Mouse (Mus musculus): Measurements from ENCODE around the gene Ppp1r1b. TPM values are rescaled to one million over a fixed set of nuclear protein-coding genes. Genes with fewer than 3 reads are reported as not detected.

The Ppp1r1b gene
- polyA plus RNA-seq, 1 experiment from 2014 or later, result 6.9 TPM

DNA sequence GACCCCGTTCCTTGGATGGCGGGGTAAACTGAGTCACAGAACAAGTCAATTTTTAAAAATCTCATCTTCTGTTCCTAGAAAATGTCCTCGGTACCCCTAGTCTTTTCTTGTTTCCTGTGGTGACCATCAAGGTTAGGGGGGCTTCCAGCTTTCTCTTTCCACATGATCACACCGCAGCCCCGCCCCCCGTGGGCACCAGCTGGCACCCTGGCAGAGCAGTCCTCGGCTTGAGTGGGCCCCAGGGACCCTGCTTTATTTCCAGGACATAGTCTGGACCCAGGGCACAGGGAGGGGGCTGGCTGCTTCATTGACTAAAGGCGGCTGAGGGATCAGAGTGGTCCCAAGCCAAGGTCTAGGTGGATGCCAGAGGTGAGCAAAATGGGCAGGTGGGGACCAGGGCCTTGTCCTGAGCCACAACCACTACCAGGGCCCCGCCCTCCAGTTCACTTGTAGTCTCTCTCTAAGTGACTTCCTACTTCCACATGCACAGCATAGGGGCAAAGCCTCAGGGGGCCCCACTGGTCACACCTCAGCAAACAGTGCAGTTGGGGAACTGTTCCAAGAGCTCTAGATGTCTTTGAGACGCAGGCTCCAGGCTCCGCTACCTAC is 8.4 kb upstream of the Ppp1r1b start:
- H3K27me3 ChIP-seq, result peaks cover 60% of the 10 kb centered on the region
- no peak for ATAC-seq (ENCODE audit: low FRiP score, low read depth)
- no peak overlapping the region for H3K9ac ChIP-seq
- H3K4me1 ChIP-seq (replicated peaks), result peaks cover 49% of the 10 kb centered on the region
- H3K36me3 ChIP-seq, result no peaks in the 10 kb centered on the region
- no peaks in the 10 kb centered on the region for H3K9me3 ChIP-seq
- peak overlapping the region; percentile 98 for H3K4me2 ChIP-seq
- peak overlapping the region; percentile 56 for H3K4me3 ChIP-seq
- peak overlapping the region; percentile 93 for H3K27ac ChIP-seq (replicated peaks)
- WGBS, result 5% methylated on average over 11 of the region's 11 CpGs

DNA sequence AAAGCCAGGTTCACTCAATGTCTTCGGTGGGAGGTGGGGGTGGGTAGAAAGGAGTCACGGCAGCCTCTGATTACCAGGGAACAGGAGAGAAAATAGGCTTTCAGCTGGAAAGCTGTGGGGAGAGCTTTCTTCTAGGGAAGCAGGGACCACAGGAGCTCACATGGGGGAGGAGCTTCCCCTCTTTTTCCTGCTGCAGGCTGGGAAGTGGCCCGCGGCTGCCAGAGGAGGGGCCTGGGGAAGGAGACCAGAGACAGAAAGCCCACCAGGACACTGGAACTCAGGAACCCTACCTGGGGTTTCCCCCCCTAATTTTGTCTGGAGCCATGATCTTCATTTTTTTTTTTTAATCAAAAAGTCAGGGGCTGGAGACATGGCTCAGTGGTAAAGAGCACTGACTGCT is 7.6 kb upstream of the Ppp1r1b start:
- Histone ChIP-seq H3K9me3 (no peaks in the 10 kb centered on the region), H3K9ac (no peak overlapping the region), H3K27ac (replicated peaks) (0 out of 2 replicates have a peak overlapping the region, but pooled peaks have one; percentile 93), H3K27me3 (peaks cover 58% of the 10 kb centered on the region), H3K36me3 (no peaks in the 10 kb centered on the region), H3K4me2 (no peak overlapping the region), H3K4me3 (no peak overlapping the region), H3K4me1 (replicated peaks) (peaks cover 48% of the 10 kb centered on the region)
- ATAC-seq (ENCODE audit: low FRiP score, low read depth), result no peak
- 13% methylated on average over 3 of the region's 4 CpGs for WGBS

- 54% methylated on average over 4 of the region's 4 CpGs for WGBS
- ATAC-seq (ENCODE audit: low FRiP score, low read depth), result no peak
- Histone ChIP-seq H3K4me1 (replicated peaks) (peaks cover 48% of the 10 kb centered on the region), H3K36me3 (no peaks in the 10 kb centered on the region), H3K27me3 (peaks cover 56% of the 10 kb centered on the region), H3K27ac (replicated peaks) (no peak overlapping the region), H3K4me2 (no peak overlapping the region), H3K4me3 (no peak overlapping the region), H3K9me3 (no peaks in the 10 kb centered on the region), H3K9ac (no peak overlapping the region)
These were observed 7.0 kb upstream of the Ppp1r1b start for GRCm38 (mm10) chr11:98341174-98341573.

DNA sequence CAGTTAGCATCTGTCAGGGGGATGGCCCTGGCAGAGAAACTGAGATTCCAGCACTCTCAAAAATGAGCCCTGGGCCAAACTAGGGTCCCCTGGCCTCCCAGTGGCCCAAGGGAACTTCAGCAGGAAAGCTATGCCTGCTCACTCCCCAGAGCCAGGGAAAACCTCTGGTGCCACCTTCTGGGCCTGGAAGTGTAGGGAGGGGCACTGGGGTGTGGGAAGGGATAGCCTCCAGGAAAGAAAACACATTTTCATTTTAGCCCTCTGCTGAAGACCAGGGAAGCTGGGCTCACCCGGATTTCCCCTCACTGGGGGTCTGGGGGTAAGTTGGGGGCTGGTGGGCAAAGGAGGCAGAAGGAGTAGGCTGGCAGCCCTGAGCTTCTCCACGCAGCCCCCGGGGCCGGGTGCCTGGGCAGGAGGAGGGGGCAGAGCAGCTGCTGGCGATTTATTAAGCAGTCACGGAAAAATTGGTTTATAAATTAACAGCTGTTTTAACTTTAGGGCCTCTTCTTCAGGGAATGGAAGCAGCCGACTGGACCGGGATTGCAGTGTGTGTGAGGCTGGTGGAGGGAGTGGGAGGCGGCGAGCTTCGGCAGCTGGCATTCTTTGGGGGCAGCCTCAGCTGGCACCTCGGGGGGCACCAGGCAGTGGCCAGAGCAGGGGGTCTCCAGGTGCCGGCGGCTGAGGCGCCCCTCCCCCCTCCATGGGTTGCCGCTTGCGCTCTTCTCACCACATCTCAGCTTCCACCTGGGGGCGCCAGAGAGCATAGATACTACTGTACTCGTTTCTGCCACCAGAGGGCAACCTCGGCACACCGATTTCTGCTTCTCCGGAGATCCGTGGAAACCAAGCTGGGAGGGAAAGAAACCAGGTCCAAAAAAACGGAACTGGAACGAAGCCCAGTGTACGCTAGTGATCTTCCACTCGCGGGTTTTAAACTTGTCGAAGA is 5.9 kb upstream of the Ppp1r1b start:
- Histone ChIP-seq H3K4me3 (peak overlapping the region; percentile 30), H3K9ac (no peak overlapping the region), H3K36me3 (no peaks in the 10 kb centered on the region), H3K27me3 (peaks cover 56% of the 10 kb centered on the region), H3K9me3 (no peaks in the 10 kb centered on the region), H3K4me1 (replicated peaks) (peaks cover 49% of the 10 kb centered on the region), H3K27ac (replicated peaks) (0 out of 2 replicates have a peak overlapping the region, but pooled peaks have one; percentile 1), H3K4me2 (peak overlapping the region; percentile 56)
- 1% methylated on average over 29 of the region's 29 CpGs for WGBS
- ATAC-seq (ENCODE audit: low FRiP score, low read depth), result peak; percentile 27; the same call in 1 of the 2 replicates

GRCm38 (mm10) chr11:98345253-98345652 is 3.0 kb upstream of the Ppp1r1b start:
- peak overlapping the region; percentile 13; the same call in 1 of the 2 replicates for H3K4me3 ChIP-seq

GRCm38 (mm10) chr11:98346168-98346567 is 2.0 kb upstream of the Ppp1r1b start:
- ATAC-seq (ENCODE audit: low FRiP score, low read depth), result no peak
- Histone ChIP-seq H3K4me2 (no peak overlapping the region), H3K4me1 (replicated peaks) (peaks cover 43% of the 10 kb centered on the region), H3K4me3 (no peak overlapping the region), H3K27me3 (peaks cover 70% of the 10 kb centered on the region), H3K9ac (no peak overlapping the region), H3K27ac (replicated peaks) (no peak overlapping the region), H3K9me3 (no peaks in the 10 kb centered on the region), H3K36me3 (no peaks in the 10 kb centered on the region)
- WGBS, result 4% methylated on average over 9 of the region's 9 CpGs

More at GRCm38 (mm10) chr11:98345253-98345652, 3.0 kb upstream of the Ppp1r1b start:
- Histone ChIP-seq H3K36me3 (no peaks in the 10 kb centered on the region), H3K27ac (replicated peaks) (no peak overlapping the region), H3K27me3 (peaks cover 67% of the 10 kb centered on the region), H3K4me2 (peak overlapping the region; percentile 48), H3K9ac (no peak overlapping the region), H3K9me3 (no peaks in the 10 kb centered on the region), H3K4me1 (replicated peaks) (peaks cover 47% of the 10 kb centered on the region)
- ATAC-seq (ENCODE audit: low FRiP score, low read depth), result no peak
- 0% methylated on average over 14 of the region's 14 CpGs for WGBS

DNA sequence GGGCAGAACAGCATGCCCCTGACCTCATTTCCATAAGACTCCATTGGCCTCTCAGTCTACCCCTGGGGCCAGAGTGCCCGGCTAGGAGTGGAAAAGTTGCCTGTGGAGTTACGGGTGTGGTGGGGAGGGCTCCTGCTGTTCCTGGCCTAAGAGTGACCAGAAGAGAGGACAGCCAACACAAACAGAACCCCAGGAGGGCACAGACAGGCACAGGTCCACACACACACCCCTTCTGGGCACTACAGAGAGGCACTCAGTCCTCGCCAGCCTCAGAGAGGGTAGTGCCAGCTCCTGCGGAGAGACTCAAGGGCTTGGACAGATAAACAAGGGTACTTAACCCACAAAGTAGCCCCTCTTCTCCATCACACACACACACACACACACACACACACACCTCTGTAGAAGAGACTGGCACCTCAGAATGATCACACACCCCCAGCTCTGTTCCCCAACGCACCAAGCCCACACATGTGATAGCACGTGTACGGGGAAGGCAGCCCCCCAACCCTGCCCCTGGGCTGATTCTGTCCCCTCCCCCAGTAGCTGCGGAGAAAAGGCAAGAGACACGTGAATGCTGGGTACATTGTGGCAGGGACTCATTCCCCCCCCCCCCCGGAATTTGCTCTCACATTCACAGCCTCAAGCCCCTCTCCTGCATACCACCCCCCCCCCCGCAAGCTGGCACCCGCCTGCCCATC is 670 bp upstream of the Ppp1r1b start:
- Histone ChIP-seq H3K9me3 (no peaks in the 10 kb centered on the region), H3K27me3 (peaks cover 76% of the 10 kb centered on the region), H3K4me2 (peak overlapping the region; percentile 90), H3K4me1 (replicated peaks) (peaks cover 31% of the 10 kb centered on the region), H3K9ac (no peak overlapping the region), H3K36me3 (no peaks in the 10 kb centered on the region), H3K27ac (replicated peaks) (no peak overlapping the region), H3K4me3 (peak overlapping the region; percentile 46; the same call in 1 of the 2 replicates)
- WGBS, result 2% methylated on average over 11 of the region's 12 CpGs
- ATAC-seq (ENCODE audit: low FRiP score, low read depth), result peak; percentile 36; the same call in 1 of the 2 replicates

DNA sequence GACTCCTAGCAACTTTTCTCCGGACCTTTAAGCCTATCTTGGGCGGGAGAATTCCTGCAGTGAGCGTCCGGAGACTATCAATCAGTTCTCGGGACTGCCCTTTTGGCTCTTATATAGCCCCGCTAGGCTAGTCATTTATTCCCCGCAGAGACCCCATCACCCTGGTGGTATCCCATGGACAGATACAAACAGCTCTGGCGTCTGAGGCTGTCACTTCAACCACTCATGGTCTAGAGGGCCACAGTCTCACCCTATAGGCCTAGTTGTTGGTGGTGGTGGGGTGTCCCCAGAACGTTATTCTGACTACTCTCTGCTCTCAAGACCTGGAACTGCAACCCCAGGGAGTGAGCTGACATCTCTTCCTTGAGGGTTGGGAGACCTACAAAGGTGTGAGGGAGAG is 1.1 kb downstream of the Ppp1r1b start:
- Histone ChIP-seq H3K4me1 (replicated peaks) (peaks cover 27% of the 10 kb centered on the region), H3K4me3 (peak overlapping the region; percentile 46), H3K4me2 (peak overlapping the region; percentile 90), H3K9me3 (no peaks in the 10 kb centered on the region), H3K27ac (replicated peaks) (no peak overlapping the region), H3K27me3 (peaks cover 86% of the 10 kb centered on the region), H3K9ac (no peak overlapping the region), H3K36me3 (no peaks in the 10 kb centered on the region)
- no peak for ATAC-seq (ENCODE audit: low FRiP score, low read depth)
- 7% methylated on average over 9 of the region's 9 CpGs for WGBS

DNA sequence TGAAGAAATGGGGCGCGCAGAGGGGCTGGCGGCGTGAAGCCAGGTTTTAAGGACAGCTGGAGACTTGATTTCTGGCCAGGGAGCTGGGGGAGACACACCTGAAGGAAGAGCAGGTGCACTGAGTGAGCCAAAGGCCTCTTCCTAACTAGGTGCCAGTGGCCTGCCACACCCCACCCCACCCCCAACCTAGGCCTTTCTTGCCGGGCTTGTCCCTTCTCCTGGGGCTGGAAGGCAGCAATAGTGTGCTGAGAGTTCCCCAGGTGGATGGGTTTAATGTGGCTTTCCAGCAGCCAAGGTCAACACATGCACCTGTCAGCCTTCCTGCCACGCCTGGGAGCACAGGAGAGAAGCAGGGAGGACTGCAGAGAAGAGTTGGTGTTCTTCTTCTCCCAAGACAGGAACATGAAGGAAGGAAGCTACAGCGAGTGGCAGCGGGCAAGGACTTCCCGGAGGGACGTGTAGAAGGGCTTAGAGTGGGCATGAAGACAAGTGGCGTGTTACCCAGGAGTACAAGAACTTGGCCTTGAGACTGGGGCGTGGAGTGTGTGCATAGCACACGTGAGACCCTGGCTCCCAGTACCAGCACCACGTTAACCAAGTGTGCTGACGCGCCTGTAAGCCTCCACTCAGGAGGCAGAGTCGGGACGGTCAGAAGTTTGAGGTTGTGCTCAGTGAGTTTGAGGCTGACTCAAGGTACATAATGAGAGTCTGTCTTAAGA is 4.2 kb downstream of the Ppp1r1b start:
- no peaks in the 10 kb centered on the region for H3K9me3 ChIP-seq
- no peaks in the 10 kb centered on the region for H3K36me3 ChIP-seq
- WGBS, result 81% methylated on average over 18 of the region's 18 CpGs
- no peak overlapping the region for H3K27ac ChIP-seq (replicated peaks)
- H3K9ac ChIP-seq, result no peak overlapping the region
- H3K4me2 ChIP-seq, result no peak overlapping the region
- H3K4me1 ChIP-seq (replicated peaks), result peaks cover 24% of the 10 kb centered on the region
- H3K27me3 ChIP-seq, result peaks cover 64% of the 10 kb centered on the region
- ATAC-seq (ENCODE audit: low FRiP score, low read depth), result no peak
- no peak overlapping the region for H3K4me3 ChIP-seq

- Histone ChIP-seq H3K4me1 (replicated peaks) (peaks cover 16% of the 10 kb centered on the region), H3K9ac (no peak overlapping the region), H3K4me2 (no peak overlapping the region), H3K27ac (replicated peaks) (no peak overlapping the region), H3K9me3 (no peaks in the 10 kb centered on the region), H3K36me3 (no peaks in the 10 kb centered on the region), H3K27me3 (peaks cover 51% of the 10 kb centered on the region), H3K4me3 (no peak overlapping the region)
- 36% methylated on average over 8 of the region's 8 CpGs for WGBS
- ATAC-seq (ENCODE audit: low FRiP score, low read depth), result no peak
These were observed 5.5 kb downstream of the Ppp1r1b start for GRCm38 (mm10) chr11:98353651-98354211.

DNA sequence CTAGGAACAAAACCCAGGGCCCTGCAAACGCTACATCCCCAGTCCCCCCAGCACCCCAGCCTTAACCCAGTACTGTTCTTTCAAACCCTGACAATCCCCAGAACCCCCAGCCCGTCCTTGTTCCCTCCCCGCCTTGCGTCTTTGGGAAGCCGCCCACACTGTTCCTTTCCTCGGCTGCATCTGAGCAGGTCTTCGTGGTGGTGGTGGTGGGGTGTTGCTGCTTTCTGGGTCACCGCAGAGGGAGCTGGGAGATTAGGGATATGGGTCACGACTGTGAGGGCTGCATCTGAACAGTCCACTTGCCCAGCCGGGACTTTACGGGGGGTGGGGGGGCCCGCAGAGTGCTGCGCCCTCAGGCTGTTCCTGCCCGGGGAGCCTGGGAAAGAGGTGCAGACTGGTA is 6.2 kb downstream of the Ppp1r1b start:
- Histone ChIP-seq H3K27ac (replicated peaks) (no peak overlapping the region), H3K9ac (no peak overlapping the region), H3K4me1 (replicated peaks) (peaks cover 16% of the 10 kb centered on the region), H3K36me3 (no peaks in the 10 kb centered on the region), H3K27me3 (peaks cover 44% of the 10 kb centered on the region), H3K4me3 (no peak overlapping the region), H3K9me3 (no peaks in the 10 kb centered on the region), H3K4me2 (no peak overlapping the region)
- WGBS, result 65% methylated on average over 14 of the region's 14 CpGs
- ATAC-seq (ENCODE audit: low FRiP score, low read depth), result no peak
